Mouse (Mus musculus): ENCODE measurements around the gene 1700067K01Rik. TPM values are rescaled to one million over a fixed set of nuclear protein-coding genes. Genes with fewer than 3 reads are reported as not detected.

1700067K01Rik gene
- polyA plus RNA-seq, 1 experiment from 2014 or later: 0.69 TPM

GRCm38 (mm10) chr8:84024171-84024570, 22.9 kb downstream of the 1700067K01Rik start:
- Histone ChIP-seq H3K4me1 (ENCODE audit: control insufficient read depth in 2 of 2, insufficient read depth in 2 of 2, low read length in 2 of 2) (peaks cover 24 to 42% of the 10 kb centered on the region in 2 experiments), H3K27me3 (ENCODE audit: control insufficient read depth, insufficient read depth, low read length) (peaks cover 59% of the 10 kb centered on the region), H3K4me2 (ENCODE audit: low read length) (no peak overlapping the region), H3K9me3 (ENCODE audit: control insufficient read depth, low read length) (no peaks in the 10 kb centered on the region), H3K9ac (ENCODE audit: low read length) (no peak overlapping the region), H3K27ac (replicated peaks in 1 of 2; ENCODE audit: control insufficient read depth in 1 of 2, insufficient read depth in 1 of 2, low read depth in 2 of 2, low read length in 2 of 2) (peak overlapping the region in 1 of 2 experiments; percentile 83; a peak in 1 of 4 replicates), H3K4me3 (ENCODE audit: control insufficient read depth in 1 of 2, insufficient read depth in 1 of 2, low read depth in 1 of 2, low read length in 2 of 2) (no peak overlapping the region), H3K36me3 (ENCODE audit: control insufficient read depth, insufficient read depth, low read length) (no peaks in the 10 kb centered on the region)
- 18% methylated on average over 10 of the region's 10 CpGs for WGBS
- ATAC-seq (ENCODE audit: insufficient number of reproducible peaks, insufficient read depth, low FRiP score, low read depth): no peak

- ATAC-seq (ENCODE audit: insufficient number of reproducible peaks, insufficient read depth, low FRiP score, low read depth): 0 out of 2 replicates have a peak, but pooled peaks have one; percentile 20
- peaks cover 24 to 42% of the 10 kb centered on the region in 2 experiments for H3K4me1 ChIP-seq (ENCODE audit: control insufficient read depth in 2 of 2, insufficient read depth in 2 of 2, low read length in 2 of 2)
Measured at GRCm38 (mm10) chr8:84025863-84026262, 24.6 kb downstream of the 1700067K01Rik start.

GRCm38 (mm10) chr8:84027449-84027848, 26.1 kb downstream of the 1700067K01Rik start:
- Histone ChIP-seq H3K4me2 (ENCODE audit: low read length) (no peak overlapping the region), H3K36me3 (ENCODE audit: control insufficient read depth, insufficient read depth, low read length) (no peaks in the 10 kb centered on the region), H3K4me1 (ENCODE audit: control insufficient read depth in 2 of 2, insufficient read depth in 2 of 2, low read length in 2 of 2) (peaks cover 17 to 28% of the 10 kb centered on the region in 2 experiments), H3K4me3 (ENCODE audit: control insufficient read depth in 1 of 2, insufficient read depth in 1 of 2, low read depth in 1 of 2, low read length in 2 of 2) (no peak overlapping the region), H3K9me3 (ENCODE audit: control insufficient read depth, low read length) (no peaks in the 10 kb centered on the region), H3K9ac (ENCODE audit: low read length) (no peak overlapping the region), H3K27ac (replicated peaks in 1 of 2; ENCODE audit: control insufficient read depth in 1 of 2, insufficient read depth in 1 of 2, low read depth in 2 of 2, low read length in 2 of 2) (no peak overlapping the region), H3K27me3 (ENCODE audit: control insufficient read depth, insufficient read depth, low read length) (peaks cover 38% of the 10 kb centered on the region)
- ATAC-seq (ENCODE audit: insufficient number of reproducible peaks, insufficient read depth, low FRiP score, low read depth): no peak
- 15% methylated on average over 10 of the region's 10 CpGs for WGBS

More at GRCm38 (mm10) chr8:84025863-84026262, 24.6 kb downstream of the 1700067K01Rik start:
- Histone ChIP-seq H3K4me2 (ENCODE audit: low read length) (peak overlapping the region; percentile 80), H3K4me3 (ENCODE audit: control insufficient read depth in 1 of 2, insufficient read depth in 1 of 2, low read depth in 1 of 2, low read length in 2 of 2) (peak overlapping the region; percentile 37 to 45), H3K36me3 (ENCODE audit: control insufficient read depth, insufficient read depth, low read length) (no peaks in the 10 kb centered on the region), H3K9me3 (ENCODE audit: control insufficient read depth, low read length) (no peaks in the 10 kb centered on the region), H3K27ac (replicated peaks in 1 of 2; ENCODE audit: control insufficient read depth in 1 of 2, insufficient read depth in 1 of 2, low read depth in 2 of 2, low read length in 2 of 2) (no peak overlapping the region), H3K27me3 (ENCODE audit: control insufficient read depth, insufficient read depth, low read length) (peaks cover 50% of the 10 kb centered on the region), H3K9ac (ENCODE audit: low read length) (peak overlapping the region; percentile 54)
- WGBS: under 1% methylated on average over 41 of the region's 41 CpGs

GRCm38 (mm10) chr8:84029272-84029671, 28.0 kb downstream of the 1700067K01Rik start:
- 76% methylated on average over 5 of the region's 5 CpGs for whole genome bisulfite sequencing
- Histone ChIP-seq H3K4me2 (ENCODE audit: low read length) (no peak overlapping the region), H3K36me3 (ENCODE audit: control insufficient read depth, insufficient read depth, low read length) (no peaks in the 10 kb centered on the region), H3K4me3 (ENCODE audit: control insufficient read depth in 1 of 2, insufficient read depth in 1 of 2, low read depth in 1 of 2, low read length in 2 of 2) (no peak overlapping the region), H3K4me1 (ENCODE audit: control insufficient read depth in 2 of 2, insufficient read depth in 2 of 2, low read length in 2 of 2) (peaks cover 5 to 10% of the 10 kb centered on the region in 2 experiments; a peak in 3 of 4 replicates), H3K9me3 (ENCODE audit: control insufficient read depth, low read length) (no peaks in the 10 kb centered on the region), H3K9ac (ENCODE audit: low read length) (no peak overlapping the region), H3K27ac (replicated peaks in 1 of 2; ENCODE audit: control insufficient read depth in 1 of 2, insufficient read depth in 1 of 2, low read depth in 2 of 2, low read length in 2 of 2) (no peak overlapping the region), H3K27me3 (ENCODE audit: control insufficient read depth, insufficient read depth, low read length) (peaks cover 37% of the 10 kb centered on the region)
- ATAC-seq (ENCODE audit: insufficient number of reproducible peaks, insufficient read depth, low FRiP score, low read depth): no peak

GRCm38 (mm10) chr8:84032777-84033176, 31.5 kb downstream of the 1700067K01Rik start:
- Histone ChIP-seq H3K4me1 (ENCODE audit: control insufficient read depth in 2 of 2, insufficient read depth in 2 of 2, low read length in 2 of 2) (no peaks in the 10 kb centered on the region), H3K36me3 (ENCODE audit: control insufficient read depth, insufficient read depth, low read length) (no peaks in the 10 kb centered on the region), H3K9ac (ENCODE audit: low read length) (no peak overlapping the region), H3K27ac (replicated peaks in 1 of 2; ENCODE audit: control insufficient read depth in 1 of 2, insufficient read depth in 1 of 2, low read depth in 2 of 2, low read length in 2 of 2) (no peak overlapping the region), H3K9me3 (ENCODE audit: control insufficient read depth, low read length) (no peaks in the 10 kb centered on the region), H3K27me3 (ENCODE audit: control insufficient read depth, insufficient read depth, low read length) (peaks cover 11% of the 10 kb centered on the region), H3K4me3 (ENCODE audit: control insufficient read depth in 1 of 2, insufficient read depth in 1 of 2, low read depth in 1 of 2, low read length in 2 of 2) (no peak overlapping the region), H3K4me2 (ENCODE audit: low read length) (no peak overlapping the region)
- 74% methylated on average over 4 of the region's 4 CpGs for WGBS
- ATAC-seq (ENCODE audit: insufficient number of reproducible peaks, insufficient read depth, low FRiP score, low read depth): no peak

GRCm38 (mm10) chr8:84038015-84038414, 36.7 kb downstream of the 1700067K01Rik start:
- H3K36me3 ChIP-seq (ENCODE audit: control insufficient read depth, insufficient read depth, low read length): no peaks in the 10 kb centered on the region
- peaks cover 7% of the 10 kb centered on the region for H3K27me3 ChIP-seq (ENCODE audit: control insufficient read depth, insufficient read depth, low read length)
- no peak overlapping the region for H3K4me2 ChIP-seq (ENCODE audit: low read length)
- 57% methylated on average over 5 of the region's 5 CpGs for WGBS
- H3K9ac ChIP-seq (ENCODE audit: low read length): no peak overlapping the region
- H3K4me3 ChIP-seq (ENCODE audit: control insufficient read depth in 1 of 2, insufficient read depth in 1 of 2, low read depth in 1 of 2, low read length in 2 of 2): no peak overlapping the region
- H3K9me3 ChIP-seq (ENCODE audit: control insufficient read depth, low read length): no peaks in the 10 kb centered on the region
- H3K27ac ChIP-seq (replicated peaks in 1 of 2; ENCODE audit: control insufficient read depth in 1 of 2, insufficient read depth in 1 of 2, low read depth in 2 of 2, low read length in 2 of 2): no peak overlapping the region
- ATAC-seq (ENCODE audit: insufficient number of reproducible peaks, insufficient read depth, low FRiP score, low read depth): no peak
- peaks cover 13% of the 10 kb centered on the region in 2 experiments; a peak in 3 of 4 replicates for H3K4me1 ChIP-seq (ENCODE audit: control insufficient read depth in 2 of 2, insufficient read depth in 2 of 2, low read length in 2 of 2)

GRCm38 (mm10) chr8:84039050-84039449, 37.7 kb downstream of the 1700067K01Rik start:
- Histone ChIP-seq H3K4me1 (ENCODE audit: control insufficient read depth in 2 of 2, insufficient read depth in 2 of 2, low read length in 2 of 2) (peaks cover 13% of the 10 kb centered on the region in 2 experiments; a peak in 3 of 4 replicates), H3K4me3 (ENCODE audit: control insufficient read depth in 1 of 2, insufficient read depth in 1 of 2, low read depth in 1 of 2, low read length in 2 of 2) (no peak overlapping the region), H3K9ac (ENCODE audit: low read length) (no peak overlapping the region), H3K36me3 (ENCODE audit: control insufficient read depth, insufficient read depth, low read length) (no peaks in the 10 kb centered on the region), H3K27me3 (ENCODE audit: control insufficient read depth, insufficient read depth, low read length) (peaks cover 17% of the 10 kb centered on the region), H3K27ac (replicated peaks in 1 of 2; ENCODE audit: control insufficient read depth in 1 of 2, insufficient read depth in 1 of 2, low read depth in 2 of 2, low read length in 2 of 2) (no peak overlapping the region), H3K9me3 (ENCODE audit: control insufficient read depth, low read length) (no peaks in the 10 kb centered on the region), H3K4me2 (ENCODE audit: low read length) (no peak overlapping the region)
- no peak for ATAC-seq (ENCODE audit: insufficient number of reproducible peaks, insufficient read depth, low FRiP score, low read depth)
- 4% methylated on average over 5 of the region's 5 CpGs for WGBS

Data from heart, embryonic 14.5 days (tissue).